Mouse (Mus musculus) E14TG2a.4 (cell line): ENCODE measurements around the gene Timp2.
"Not testable (repeated sequence)": the region's sequence is repeated elsewhere in the genome, so short reads cannot be mapped to it uniquely, and the experiment has no call there.

Source experiments
- H3K27me3 ChIP-seq: 2 replicates; pipeline ENCODE4 v1.6.1; 2014; ENCODE audit warnings: low read length, control low read depth; ENCODE audit not compliant: insufficient read depth
- H3K36me3 ChIP-seq: 2 replicates; pipeline ENCODE4 v1.6.1; 2014; ENCODE audit warnings: low read length, control low read depth; ENCODE audit not compliant: insufficient read depth
- H3K4me1 ChIP-seq: replicated peaks from 2 replicates; pipeline ENCODE4 v1.6.1; 2014; ENCODE audit warnings: low read depth, low read length, control low read depth
- H3K4me3 ChIP-seq: replicated peaks from 2 replicates; pipeline ENCODE4 v1.5.1; 2014; ENCODE audit warnings: mild to moderate bottlenecking, low read length
- H3K9me3 ChIP-seq: 2 replicates; pipeline ENCODE4 v1.6.1; 2014; ENCODE audit warnings: low read length, control low read depth
- CTCF ChIP-seq: conservative IDR thresholded peaks from 2 replicates; pipeline ENCODE4 v1.5.1; 2014; ENCODE audit warnings: low read length
- NANOG ChIP-seq: IDR thresholded peaks from 2 replicates; pipeline ENCODE4 v1.6.1; 2014; ENCODE audit warnings: borderline replicate concordance, low read length, mixed read lengths
- POU5F1 ChIP-seq: IDR thresholded peaks from 2 replicates; pipeline ENCODE4 v1.6.1; 2014; ENCODE audit warnings: low read length, borderline replicate concordance

Timp2 gene

GRCm38 (mm10) chr11:118397806-118398530 is 42.4 kb upstream of the Timp2 start:
- TF ChIP-seq CTCF = no peak
- TF ChIP-seq NANOG = no peak
- no peak for TF ChIP-seq POU5F1
- H3K27me3 ChIP-seq = peaks cover 27% of the 10 kb centered on the region
- peaks cover 23% of the 10 kb centered on the region for H3K4me1 ChIP-seq
- peaks cover 9% of the 10 kb centered on the region for H3K9me3 ChIP-seq
- no peaks in the 10 kb centered on the region for H3K36me3 ChIP-seq
- H3K4me3 ChIP-seq = no peak overlapping the region

DNA sequence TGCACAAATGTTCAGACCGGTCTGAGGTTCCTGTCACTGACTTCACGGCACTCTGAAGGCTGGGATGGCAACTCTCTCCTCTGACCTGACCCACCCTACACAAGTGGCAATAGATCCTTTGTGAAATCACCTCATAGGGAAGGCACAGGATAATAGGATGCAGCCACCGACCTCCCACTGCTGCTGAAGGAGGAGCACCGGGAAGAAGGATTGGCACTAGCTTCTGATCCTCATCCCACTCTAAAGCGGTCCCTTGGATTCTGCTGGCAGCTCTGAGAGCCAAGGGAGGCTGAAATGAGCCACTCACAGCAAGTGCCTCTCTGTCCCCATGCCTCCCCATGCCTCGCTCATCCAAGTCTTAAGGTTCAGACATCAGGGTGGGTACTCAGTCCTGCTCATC is 39.0 kb upstream of the Timp2 start:
- Histone ChIP-seq H3K4me1 (no peaks in the 10 kb centered on the region), H3K27me3 (peaks cover 29% of the 10 kb centered on the region), H3K9me3 (peaks cover 9% of the 10 kb centered on the region), H3K36me3 (no peaks in the 10 kb centered on the region), H3K4me3 (no peak overlapping the region)
- no peak for TF ChIP-seq POU5F1
- no peak for TF ChIP-seq NANOG
- no peak for TF ChIP-seq CTCF

- no peaks in the 10 kb centered on the region for H3K4me1 ChIP-seq
- peaks cover 9% of the 10 kb centered on the region for H3K9me3 ChIP-seq
- no peaks in the 10 kb centered on the region for H3K36me3 ChIP-seq
- H3K27me3 ChIP-seq = peaks cover 24% of the 10 kb centered on the region
- TF ChIP-seq POU5F1 (no peak), NANOG (no peak), CTCF (no peak)
- H3K4me3 ChIP-seq = no peak overlapping the region
These were observed 38.5 kb upstream of the Timp2 start for GRCm38 (mm10) chr11:118393991-118394390.

- H3K36me3 ChIP-seq, H3K27me3 ChIP-seq, H3K4me1 ChIP-seq, H3K4me3 ChIP-seq: not testable (repeated sequence)
- H3K9me3 ChIP-seq = peaks cover 15% of the 10 kb centered on the region
These were observed 32.3 kb upstream of the Timp2 start for GRCm38 (mm10) chr11:118387816-118388215.

- peak; percentile 70 for TF ChIP-seq CTCF
- no peak for TF ChIP-seq NANOG
- no peaks in the 10 kb centered on the region for H3K36me3 ChIP-seq
- peaks cover 16% of the 10 kb centered on the region for H3K4me1 ChIP-seq
- H3K27me3 ChIP-seq = 0 out of 2 replicates have a peak, but pooled peaks cover 5% of the 10 kb centered on the region
- H3K4me3 ChIP-seq = no peak overlapping the region
- no peaks in the 10 kb centered on the region for H3K9me3 ChIP-seq
These were observed 23.9 kb upstream of the Timp2 start for GRCm38 (mm10) chr11:118379251-118380009.

- TF ChIP-seq CTCF (no peak), POU5F1 (no peak), NANOG (no peak)
- H3K4me1 ChIP-seq = peaks cover 23% of the 10 kb centered on the region
- no peak overlapping the region for H3K4me3 ChIP-seq
- no peaks in the 10 kb centered on the region for H3K9me3 ChIP-seq
- H3K36me3 ChIP-seq = no peaks in the 10 kb centered on the region
- 0 out of 2 replicates have a peak, but pooled peaks cover 5% of the 10 kb centered on the region for H3K27me3 ChIP-seq
These were observed 23.1 kb upstream of the Timp2 start for GRCm38 (mm10) chr11:118378656-118379055.

DNA sequence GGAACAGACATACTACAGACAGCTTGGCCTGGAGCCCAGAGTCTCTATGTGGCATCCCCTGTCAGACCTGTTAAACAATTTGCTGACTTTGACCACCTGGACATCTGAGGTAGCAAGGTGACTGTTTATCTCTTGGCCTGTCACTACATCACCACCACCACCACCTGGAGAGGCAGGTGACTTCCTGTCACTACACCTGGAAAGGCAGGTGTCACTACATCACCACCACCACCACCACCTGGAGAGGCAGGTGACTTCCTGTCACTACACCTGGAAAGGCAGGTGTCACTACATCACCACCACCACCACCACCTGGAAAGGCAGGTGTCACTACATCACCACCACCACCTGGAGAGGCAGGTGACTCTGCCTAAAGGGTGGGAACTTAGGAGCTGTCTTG is 20.8 kb upstream of the Timp2 start:
- H3K4me3 ChIP-seq, H3K36me3 ChIP-seq, H3K27me3 ChIP-seq, H3K9me3 ChIP-seq: not testable (repeated sequence)
- peaks cover 44% of the 10 kb centered on the region for H3K4me1 ChIP-seq

DNA sequence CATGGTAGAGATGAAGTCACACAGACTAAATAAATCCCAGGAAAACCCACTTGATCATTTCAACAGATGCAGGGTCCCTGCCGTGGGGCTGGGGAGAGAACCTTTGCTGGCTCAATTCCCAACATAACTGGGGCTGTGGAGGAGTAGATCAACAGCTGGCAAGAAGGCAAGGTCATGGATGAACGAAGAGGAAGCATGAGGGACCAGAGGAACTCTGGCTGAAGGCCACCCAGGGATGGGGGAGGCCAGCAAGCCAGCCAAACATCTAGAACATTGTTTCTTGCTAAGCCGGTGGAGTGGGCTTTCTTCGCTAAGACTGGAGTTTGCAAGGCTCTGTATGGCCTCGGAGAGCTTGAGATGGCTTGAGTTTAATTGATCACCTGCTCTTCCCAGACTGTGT is 20.3 kb upstream of the Timp2 start:
- H3K27me3 ChIP-seq = no peaks in the 10 kb centered on the region
- no peaks in the 10 kb centered on the region for H3K9me3 ChIP-seq
- H3K4me3 ChIP-seq = no peak overlapping the region
- H3K4me1 ChIP-seq = peaks cover 45% of the 10 kb centered on the region
- H3K36me3 ChIP-seq = no peaks in the 10 kb centered on the region
- TF ChIP-seq NANOG = no peak
- TF ChIP-seq POU5F1 = no peak
- TF ChIP-seq CTCF = no peak

GRCm38 (mm10) chr11:118375461-118375860 is 19.9 kb upstream of the Timp2 start:
- Histone ChIP-seq H3K4me3 (no peak overlapping the region), H3K27me3 (no peaks in the 10 kb centered on the region), H3K36me3 (no peaks in the 10 kb centered on the region), H3K4me1 (peaks cover 45% of the 10 kb centered on the region), H3K9me3 (no peaks in the 10 kb centered on the region)
- no peak for TF ChIP-seq POU5F1
- TF ChIP-seq CTCF = no peak
- no peak for TF ChIP-seq NANOG
